Mouse (Mus musculus): ENCODE measurements at regions not wholly inside any gene's neighbourhood (a gene's known extent, or its start where the extent isn't known, plus 50 kb on each side); places are given as distances from the start of the nearest gene placed in this dataset.

DNA sequence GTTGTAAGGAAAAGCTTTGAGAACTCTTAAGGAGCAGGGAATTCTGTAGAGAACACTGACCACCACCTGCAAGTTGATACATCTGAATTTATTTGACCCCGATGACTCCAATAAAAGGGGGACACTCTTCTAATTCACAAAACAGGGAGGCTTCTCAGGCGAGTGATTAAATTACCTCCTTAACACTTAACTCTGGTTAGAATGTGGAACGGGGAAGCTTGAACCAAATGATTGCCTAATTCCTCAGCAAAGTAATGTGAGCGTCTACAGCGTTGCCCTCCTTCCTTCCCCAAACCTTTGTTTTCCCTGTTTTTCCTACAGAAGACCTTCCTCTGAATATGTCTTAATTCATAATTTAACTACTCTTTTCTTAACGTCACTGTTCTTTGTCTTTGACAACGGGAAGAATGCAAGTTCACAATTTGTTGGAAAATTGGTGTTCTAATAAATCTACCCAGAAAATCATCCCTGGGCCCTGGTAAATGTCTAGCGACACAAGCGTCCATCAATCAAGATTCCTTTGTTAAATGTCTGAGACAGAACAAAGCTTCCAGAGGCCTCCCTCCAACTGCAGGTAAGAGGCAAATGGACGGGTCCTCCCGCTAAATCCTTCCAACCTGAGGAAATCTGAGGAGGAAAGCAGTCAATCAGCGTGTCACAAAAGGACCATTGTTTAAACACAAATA lies 236.8 kb upstream of the Gpc5 start:
- WGBS: 86% methylated on average over 12 of the region's 12 CpGs
- Histone ChIP-seq H3K27me3 (ENCODE audit: control insufficient read depth, insufficient read depth, low read length) (no peaks in the 10 kb centered on the region), H3K36me3 (ENCODE audit: control insufficient read depth, insufficient read depth, low read length) (no peaks in the 10 kb centered on the region), H3K4me1 (replicated peaks; ENCODE audit: control insufficient read depth, insufficient read depth, low read length) (no peaks in the 10 kb centered on the region), H3K27ac (ENCODE audit: control insufficient read depth, insufficient read depth, low read length) (no peak overlapping the region), H3K4me3 (ENCODE audit: control insufficient read depth, insufficient read depth, low read length) (no peak overlapping the region)
- DNase-seq: no peak
- no peak for TF ChIP-seq CTCF (IDR thresholded peaks at IDR 0.05; ENCODE audit: borderline replicate concordance, control insufficient read depth, extremely low read depth, insufficient read depth, low read length, poor library complexity)
- no peak for TF ChIP-seq POLR2A (IDR thresholded peaks at IDR 0.05; ENCODE audit: control insufficient read depth, extremely low read depth, insufficient read depth, low read length, poor library complexity)

DNA sequence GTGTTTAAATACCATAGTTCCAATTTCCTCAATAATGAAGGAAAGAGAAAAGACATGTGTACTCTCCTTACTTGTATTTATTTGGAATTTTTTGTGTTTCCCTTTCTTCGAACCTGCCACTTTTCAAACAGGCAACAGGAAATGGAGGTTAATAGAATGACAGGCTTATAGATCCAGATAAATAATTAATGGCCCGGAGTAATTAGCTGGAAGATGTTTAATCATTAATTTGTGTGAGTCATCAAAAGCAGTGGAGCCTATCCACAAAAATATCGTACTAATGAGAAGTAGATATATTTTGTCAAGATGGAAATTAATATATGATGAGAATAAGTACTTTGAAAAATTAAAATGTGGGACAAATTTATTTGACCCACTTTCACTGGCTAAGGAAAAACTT lies 236.3 kb upstream of the Gpc5 start:
- Histone ChIP-seq H3K27ac (ENCODE audit: control insufficient read depth, insufficient read depth, low read length) (no peak overlapping the region), H3K36me3 (ENCODE audit: control insufficient read depth, insufficient read depth, low read length) (no peaks in the 10 kb centered on the region), H3K27me3 (ENCODE audit: control insufficient read depth, insufficient read depth, low read length) (no peaks in the 10 kb centered on the region), H3K4me1 (replicated peaks; ENCODE audit: control insufficient read depth, insufficient read depth, low read length) (no peaks in the 10 kb centered on the region), H3K4me3 (ENCODE audit: control insufficient read depth, insufficient read depth, low read length) (no peak overlapping the region)
- 90% methylated on average over 3 of the region's 3 CpGs for WGBS
- TF ChIP-seq POLR2A (IDR thresholded peaks at IDR 0.05; ENCODE audit: control insufficient read depth, extremely low read depth, insufficient read depth, low read length, poor library complexity) (no peak), CTCF (IDR thresholded peaks at IDR 0.05; ENCODE audit: borderline replicate concordance, control insufficient read depth, extremely low read depth, insufficient read depth, low read length, poor library complexity) (no peak)
- no peak for DNase-seq

DNA sequence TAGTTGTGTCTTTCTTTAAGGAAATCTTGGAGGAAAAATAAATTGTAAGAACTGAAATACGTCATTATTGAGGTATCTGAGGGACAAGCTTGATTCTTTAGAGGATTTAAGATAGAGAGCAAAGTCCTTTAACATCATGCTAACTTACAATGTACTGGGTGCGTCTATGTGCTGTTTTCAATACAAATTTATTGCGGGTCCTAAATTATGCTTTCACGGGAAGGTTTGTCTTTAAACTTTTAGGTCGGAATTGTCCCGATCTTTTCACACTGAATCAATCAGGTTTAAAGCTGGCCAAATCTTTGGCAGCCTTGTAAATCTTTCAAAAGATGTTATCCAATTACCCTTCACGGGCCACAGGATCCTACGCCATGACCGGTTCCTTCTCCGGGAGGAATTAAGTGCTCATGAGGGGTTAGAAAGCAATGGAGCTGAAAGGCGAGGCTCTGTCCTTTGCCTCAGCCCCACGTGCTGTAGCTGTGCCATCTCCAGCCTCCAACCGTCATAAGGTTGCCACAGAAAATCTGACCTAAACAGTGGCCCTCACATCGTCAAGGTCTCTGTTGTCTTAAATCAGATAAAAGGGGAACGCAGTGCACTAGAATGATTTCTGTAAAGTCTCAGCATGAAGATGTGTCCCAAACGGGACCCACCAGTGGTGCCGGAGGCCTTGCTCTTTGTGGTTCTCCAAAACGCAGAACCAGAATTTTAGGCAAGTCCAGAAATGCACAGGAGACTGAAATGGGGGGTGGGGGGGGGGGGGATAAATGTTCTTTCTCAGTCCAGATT lies 235.6 kb upstream of the Gpc5 start:
- no peaks in the 10 kb centered on the region for H3K4me1 ChIP-seq (replicated peaks; ENCODE audit: control insufficient read depth, insufficient read depth, low read length)
- no peaks in the 10 kb centered on the region for H3K27me3 ChIP-seq (ENCODE audit: control insufficient read depth, insufficient read depth, low read length)
- H3K27ac ChIP-seq (ENCODE audit: control insufficient read depth, insufficient read depth, low read length): no peak overlapping the region
- TF ChIP-seq POLR2A (IDR thresholded peaks at IDR 0.05; ENCODE audit: control insufficient read depth, extremely low read depth, insufficient read depth, low read length, poor library complexity): no peak
- no peak for DNase-seq
- WGBS: 93% methylated on average over 18 of the region's 18 CpGs
- no peak overlapping the region for H3K4me3 ChIP-seq (ENCODE audit: control insufficient read depth, insufficient read depth, low read length)
- H3K36me3 ChIP-seq (ENCODE audit: control insufficient read depth, insufficient read depth, low read length): no peaks in the 10 kb centered on the region

DNA sequence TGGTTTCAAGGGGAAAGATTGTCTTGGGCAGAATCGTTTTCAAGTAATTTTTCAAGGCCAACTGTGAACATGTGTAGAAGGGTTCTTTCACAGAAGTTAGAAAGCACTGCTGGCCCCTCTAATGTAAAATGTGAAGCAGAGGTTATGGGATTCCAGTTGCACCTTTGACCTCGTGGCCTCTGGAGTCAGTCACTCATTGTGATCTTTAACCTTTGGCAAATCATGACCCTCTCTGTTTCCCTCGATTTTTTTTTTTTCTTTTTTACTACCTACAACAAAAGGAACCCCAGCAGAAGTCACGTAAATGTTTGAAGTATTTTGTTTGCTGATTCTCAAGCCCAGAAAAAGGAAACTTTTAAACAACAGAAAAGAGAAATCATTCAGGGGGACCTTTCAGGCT lies 234.8 kb upstream of the Gpc5 start:
- no peak for DNase-seq
- no peaks in the 10 kb centered on the region for H3K4me1 ChIP-seq (replicated peaks; ENCODE audit: control insufficient read depth, insufficient read depth, low read length)
- WGBS: 38% methylated on average over 4 of the region's 4 CpGs
- H3K27ac ChIP-seq (ENCODE audit: control insufficient read depth, insufficient read depth, low read length): no peak overlapping the region
- TF ChIP-seq POLR2A (IDR thresholded peaks at IDR 0.05; ENCODE audit: control insufficient read depth, extremely low read depth, insufficient read depth, low read length, poor library complexity) (no peak), CTCF (IDR thresholded peaks at IDR 0.05; ENCODE audit: borderline replicate concordance, control insufficient read depth, extremely low read depth, insufficient read depth, low read length, poor library complexity) (no peak)
- H3K4me3 ChIP-seq (ENCODE audit: control insufficient read depth, insufficient read depth, low read length): no peak overlapping the region
- H3K27me3 ChIP-seq (ENCODE audit: control insufficient read depth, insufficient read depth, low read length): no peaks in the 10 kb centered on the region
- H3K36me3 ChIP-seq (ENCODE audit: control insufficient read depth, insufficient read depth, low read length): no peaks in the 10 kb centered on the region

DNA sequence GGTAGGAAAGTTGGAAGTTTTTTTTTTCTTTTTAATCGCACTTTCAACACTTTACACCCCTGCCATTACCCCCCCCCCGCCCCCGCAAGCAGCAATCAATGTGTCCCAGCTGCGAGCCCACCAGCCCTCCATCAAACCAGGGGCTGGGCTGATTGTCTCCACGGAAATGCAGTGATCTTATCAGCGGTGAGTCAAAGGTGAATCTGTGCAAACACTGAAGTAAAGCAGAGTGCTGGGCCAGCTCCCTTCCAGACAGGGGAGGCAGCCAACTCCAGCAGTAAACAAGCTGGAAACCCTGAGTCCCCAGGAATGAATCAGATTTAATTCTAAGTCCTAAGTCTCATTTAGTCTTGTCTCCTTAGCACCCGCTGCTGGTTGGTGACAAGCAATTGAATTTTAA lies 234.3 kb upstream of the Gpc5 start:
- H3K4me3 ChIP-seq (ENCODE audit: control insufficient read depth, insufficient read depth, low read length): no peak overlapping the region
- no peaks in the 10 kb centered on the region for H3K36me3 ChIP-seq (ENCODE audit: control insufficient read depth, insufficient read depth, low read length)
- no peak overlapping the region for H3K27ac ChIP-seq (ENCODE audit: control insufficient read depth, insufficient read depth, low read length)
- no peaks in the 10 kb centered on the region for H3K4me1 ChIP-seq (replicated peaks; ENCODE audit: control insufficient read depth, insufficient read depth, low read length)
- 33% methylated on average over 7 of the region's 7 CpGs for WGBS
- no peaks in the 10 kb centered on the region for H3K27me3 ChIP-seq (ENCODE audit: control insufficient read depth, insufficient read depth, low read length)
- no peak for DNase-seq
- TF ChIP-seq POLR2A (IDR thresholded peaks at IDR 0.05; ENCODE audit: control insufficient read depth, extremely low read depth, insufficient read depth, low read length, poor library complexity) (no peak), CTCF (IDR thresholded peaks at IDR 0.05; ENCODE audit: borderline replicate concordance, control insufficient read depth, extremely low read depth, insufficient read depth, low read length, poor library complexity) (no peak)

DNA sequence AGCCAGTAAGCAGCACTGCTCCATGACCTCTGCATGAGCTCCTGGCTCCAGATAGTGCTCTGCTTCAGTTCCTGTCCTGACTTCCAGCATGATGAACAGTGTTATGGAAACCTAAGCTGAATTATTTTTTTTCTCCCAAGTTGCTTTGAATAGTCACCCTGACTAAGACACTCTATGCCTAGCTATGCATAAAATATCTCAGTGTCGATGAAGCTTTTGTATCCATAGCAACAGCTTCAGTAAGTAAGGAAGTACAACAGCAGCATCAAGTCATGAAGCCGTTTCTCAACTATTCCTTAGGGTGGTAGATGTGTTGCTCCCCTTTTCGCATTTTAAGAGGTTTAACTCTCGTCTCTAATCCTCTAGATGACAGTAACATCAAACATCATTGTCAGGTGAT lies 228.4 kb upstream of the Gpc5 start:
- H3K4me3 ChIP-seq (ENCODE audit: control insufficient read depth, insufficient read depth, low read length): no peak overlapping the region
- H3K36me3 ChIP-seq (ENCODE audit: control insufficient read depth, insufficient read depth, low read length): no peaks in the 10 kb centered on the region
- no peak for DNase-seq
- no peaks in the 10 kb centered on the region for H3K4me1 ChIP-seq (replicated peaks; ENCODE audit: control insufficient read depth, insufficient read depth, low read length)
- no peak for TF ChIP-seq POLR2A (IDR thresholded peaks at IDR 0.05; ENCODE audit: control insufficient read depth, extremely low read depth, insufficient read depth, low read length, poor library complexity)
- TF ChIP-seq CTCF (IDR thresholded peaks at IDR 0.05; ENCODE audit: borderline replicate concordance, control insufficient read depth, extremely low read depth, insufficient read depth, low read length, poor library complexity): no peak
- H3K27ac ChIP-seq (ENCODE audit: control insufficient read depth, insufficient read depth, low read length): no peak overlapping the region
- WGBS: 92% methylated on average over 4 of the region's 4 CpGs
- H3K27me3 ChIP-seq (ENCODE audit: control insufficient read depth, insufficient read depth, low read length): no peaks in the 10 kb centered on the region
